ENCODE assay signal across 11 mouse cellular contexts in the genomic region with DNA sequence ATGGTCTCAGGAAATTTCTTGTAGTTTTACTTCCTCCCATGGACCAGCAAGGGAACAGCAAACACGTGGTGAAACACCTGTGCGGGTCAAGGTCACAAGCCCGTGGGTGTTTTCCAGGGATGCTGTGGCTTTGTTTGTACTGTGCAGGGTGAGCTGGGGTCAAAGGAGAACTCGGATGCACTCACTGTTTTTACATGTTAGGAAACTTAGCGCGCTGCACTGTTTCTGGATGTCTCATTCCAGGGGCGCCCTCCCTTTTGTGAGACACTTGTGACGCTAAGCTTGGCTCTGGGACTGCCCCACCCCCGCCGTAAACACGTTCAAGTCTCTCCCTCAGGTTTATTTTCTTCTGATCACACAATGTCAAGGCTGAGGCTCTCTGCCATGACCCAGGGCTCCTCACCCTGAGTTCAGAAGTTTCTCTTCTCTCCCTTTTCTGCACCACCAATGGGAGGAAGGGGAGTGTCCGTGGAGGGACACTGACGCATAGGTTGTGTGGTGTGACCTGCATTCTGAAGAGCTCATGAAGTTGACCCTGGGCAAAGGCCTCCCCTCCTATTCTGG. TPM values are rescaled to one million over a fixed set of nuclear protein-coding genes. Genes with fewer than 3 reads are reported as not detected.
DNase-seq lines count a peak whose midpoint lies in the region; ATAC-seq lines count a peak whose summit lies in the region.
"Had no signal": no experiment of that assay in that cellular context is flagged by ENCODE, and none has a peak within 500 bp of the region (broad histone marks: within the 10 kb centered on the region; RNA-seq: fewer than 3 reads in every experiment).

No protein-coding gene starts in this region.

- no peaks in the 10 kb centered on the region for H3K36me3 ChIP-seq in liver, embryonic 12.5 days
- H3K36me3 ChIP-seq: stomach, embryonic 15.5 days had no signal

- peak; percentile 58 for ATAC-seq in liver, embryonic 12.5 days
- ATAC-seq: intestine, embryonic 16.5 days had no signal

- peak; percentile 31 for DNase-seq in adrenal gland, postnatal 14 days
- no peak for DNase-seq in adrenal gland, postnatal 25 days
- DNase-seq in kidney, adult 18-20 months = peak; percentile 69
- peak; percentile 42 for DNase-seq in thymus, postnatal 0 days (ENCODE audit: low spot score)
- DNase-seq in urinary bladder, adult 2 months (ENCODE audit: low spot score) = no peak
- DNase-seq in cerebellum, adult 8-10 months = no peak
- no peak for DNase-seq in cerebellum, adult 11 months

- no peak overlapping the region for H3K9ac ChIP-seq in liver, embryonic 12.5 days
- H3K9ac ChIP-seq: stomach, embryonic 15.5 days had no signal

- no peak overlapping the region for H3K4me2 ChIP-seq in liver, embryonic 12.5 days
- H3K4me2 ChIP-seq: stomach, embryonic 15.5 days had no signal

- H3K4me1 ChIP-seq in liver, embryonic 12.5 days = 0 out of 2 replicates have a peak, but pooled peaks cover 9% of the 10 kb centered on the region
- H3K4me1 ChIP-seq: stomach, embryonic 15.5 days had no signal

- no peaks in the 10 kb centered on the region for H3K27me3 ChIP-seq in liver, embryonic 12.5 days (replicated peaks)
- H3K27me3 ChIP-seq: stomach, embryonic 15.5 days had no signal

- no peaks in the 10 kb centered on the region for H3K9me3 ChIP-seq in liver, embryonic 12.5 days (replicated peaks)
- H3K9me3 ChIP-seq: stomach, embryonic 15.5 days had no signal

- H3K27ac ChIP-seq in liver, embryonic 12.5 days = no peak overlapping the region
- H3K27ac ChIP-seq: stomach, embryonic 15.5 days had no signal

- no peak overlapping the region for H3K4me3 ChIP-seq in liver, embryonic 12.5 days
- H3K4me3 ChIP-seq: myocyte; stomach, embryonic 15.5 days had no signal

- WGBS in liver, embryonic 12.5 days (ENCODE audit: insufficient replicate concordance) = 54% methylated on average over 13 of the region's 13 CpGs

RNA-seq across cellular contexts. Expression of gene Papss2, which starts 31.3 kb away (rescaled TPM):
- 27.7 and 36.4 TPM in 2 replicates for total RNA-seq in adrenal gland, postnatal 14 days (2021)
- 13.4 and 16.4 TPM in 2 replicates for total RNA-seq in adrenal gland, postnatal 25 days (2021)
- 2.0 and 3.1 TPM in 2 replicates for polyA plus RNA-seq in liver, embryonic 12.5 days (2016; fragmentation: Nextera tagmentation; extraction: Ambion mirVana)
- 2.7 TPM in 2 replicates for polyA plus RNA-seq in thymus, postnatal 0 days (2015; fragmentation: Nextera tagmentation; extraction: Ambion mirVana)
- 5.7 and 6.4 TPM in 2 replicates for polyA plus RNA-seq in urinary bladder, adult 2 months (2012; rRNA removed)

Comparison
In these comparisons a context has a peak if more than half of its experiments do, and no peak if none do; other contexts are left out.
1. DNase-seq: peak in adrenal gland, postnatal 14 days (single experiment), kidney, adult 18-20 months (single experiment) and thymus, postnatal 0 days (single experiment); none in adrenal gland, postnatal 25 days (single experiment), urinary bladder, adult 2 months (single experiment), cerebellum, adult 8-10 months (single experiment) and cerebellum, adult 11 months (single experiment).